Mouse (Mus musculus): ENCODE measurements around the gene Cobll1. TPM values are rescaled to one million over a fixed set of nuclear protein-coding genes. Genes with fewer than 3 reads are reported as not detected.

Cobll1 gene
- polyA plus RNA-seq, 1 experiment from 2014 or later = 3.4 TPM

Other genes starting within 250 kb of the Cobll1 start
- 30.0 and 31.1 TPM in 2 replicates for gene Grb14, start 214.4 kb downstream of the Cobll1 start, polyA plus RNA-seq (2015; fragmentation: Nextera tagmentation; extraction: Ambion mirVana)
- 0.93 and 1.0 TPM in 2 replicates for gene Slc38a11, start 124.6 kb upstream of the Cobll1 start, polyA plus RNA-seq (2015; fragmentation: Nextera tagmentation; extraction: Ambion mirVana)